Mouse (Mus musculus) embryonic facial prominence, embryonic 14.5 days (tissue): ENCODE measurements at regions not wholly inside any gene's neighbourhood (a gene's known extent, or its start where the extent isn't known, plus 50 kb on each side); places are given as distances from the start of the nearest gene placed in this dataset.
A peak's percentile ranks its signal among the peaks of the same experiment; 100 is the strongest.

Source experiments
- ATAC-seq: fragments of 200-750 bp; cut with Nextera tagmentation; 2 replicates; pipeline ENCODE4 v1.8.0; 2017; ENCODE audit warnings: low read depth, moderate number of reproducible peaks, moderate TSS enrichment
- DNase-seq: peaks from one replicate; pipeline ENCODE4 v3.0.0-alpha.2; 2015; ENCODE audit warnings: low spot score
- H3K27ac ChIP-seq: fragments of 300-500 bp; sonication (generic); replicated peaks from 2 replicates; pipeline ENCODE4 v1.5.1; 2014; ENCODE audit warnings: low read depth, mild to moderate bottlenecking, low read length, moderate library complexity
- H3K27me3 ChIP-seq: fragments of 300-500 bp; sonication (generic); replicated peaks from 2 replicates; pipeline ENCODE4 v1.6.1; 2014; ENCODE audit warnings: low read length; ENCODE audit not compliant: control insufficient read depth, insufficient read depth
- H3K36me3 ChIP-seq: fragments of 300-500 bp; sonication (generic); 2 replicates; pipeline ENCODE4 v1.6.1; 2014; ENCODE audit warnings: low read length, mixed read lengths; ENCODE audit not compliant: control insufficient read depth, insufficient read depth
- H3K4me1 ChIP-seq: fragments of 300-500 bp; sonication (generic); 2 replicates; pipeline ENCODE4 v1.6.1; 2014; ENCODE audit warnings: antibody characterized with exemption, low read length; ENCODE audit not compliant: control insufficient read depth, insufficient read depth
- H3K4me2 ChIP-seq: fragments of 300-500 bp; sonication (generic); 2 replicates; pipeline ENCODE4 v1.6.1; 2014; ENCODE audit warnings: low read depth, mild to moderate bottlenecking, low read length, moderate library complexity, mixed read lengths
- H3K4me3 ChIP-seq: fragments of 300-500 bp; sonication (generic); 2 replicates; pipeline ENCODE4 v1.5.1; 2014; ENCODE audit warnings: low read depth, mild to moderate bottlenecking, low read length
- H3K9ac ChIP-seq: fragments of 300-500 bp; sonication (generic); 2 replicates; pipeline ENCODE4 v1.6.1; 2014; ENCODE audit warnings: low read depth, mild to moderate bottlenecking, low read length, moderate library complexity, mixed read lengths
- H3K9me3 ChIP-seq: fragments of 300-500 bp; sonication (generic); 2 replicates; pipeline ENCODE4 v1.6.1; 2016; ENCODE audit warnings: low read length; ENCODE audit not compliant: control insufficient read depth
- WGBS: fragments of 180-500 bp; shearing (Covaris S2); extraction: QIAGEN DNeasy Blood & Tissue Kit; methylation state at CpG from one replicate; pipeline ENCODE4 v1.1.7; 2014; 5-methylcytosine and 5-hydroxymethylcytosine counted together

DNA sequence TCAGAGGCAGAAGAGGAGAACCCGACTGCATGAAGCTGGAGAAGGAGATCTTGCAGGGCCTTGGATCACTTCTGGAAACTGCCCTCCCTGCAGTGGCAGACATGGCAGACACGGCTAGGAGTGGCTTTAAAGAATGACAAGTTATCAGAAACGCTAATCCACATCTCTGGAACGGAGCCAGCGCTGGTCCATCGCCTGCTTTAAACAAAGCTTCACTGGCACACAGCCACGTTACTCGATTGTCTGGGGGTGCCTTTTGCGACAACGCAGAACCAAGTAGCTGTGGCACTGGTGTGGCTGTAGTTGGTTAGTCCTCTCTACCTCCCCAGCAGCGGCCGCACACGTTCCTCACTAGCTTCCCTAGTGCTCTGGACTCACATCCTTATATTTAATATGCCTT lies 147.0 kb downstream of the Mreg start:
- DNase-seq: peak; percentile 73
- ATAC-seq: peak; percentile 16; the same call in 1 of the 2 replicates

DNA sequence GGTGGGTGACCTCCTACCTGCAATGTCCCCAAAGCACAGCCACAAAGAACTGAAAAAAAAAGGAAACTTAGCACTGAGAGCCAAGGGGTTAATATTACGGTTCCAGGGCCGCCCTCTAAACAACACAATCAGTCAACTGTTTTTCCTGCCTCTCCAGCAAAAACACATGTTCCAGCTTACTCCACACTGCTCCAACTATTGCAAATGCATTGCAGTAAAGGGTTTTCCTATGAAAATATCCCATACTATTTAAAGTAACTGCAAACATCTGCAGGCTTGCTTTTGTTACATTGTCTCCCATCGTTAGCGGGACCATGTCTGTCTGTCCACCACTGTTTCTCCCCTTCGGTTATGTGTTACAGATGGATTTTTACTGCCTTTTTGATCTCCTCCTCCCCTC lies 151.7 kb downstream of the Mreg start:
- Histone ChIP-seq H3K27me3 (no peaks in the 10 kb centered on the region), H3K4me2 (peak overlapping the region; percentile 20; the same call in 1 of the 2 replicates), H3K4me3 (no peak overlapping the region), H3K9ac (no peak overlapping the region), H3K27ac (peak overlapping the region; percentile 86), H3K9me3 (no peaks in the 10 kb centered on the region), H3K4me1 (peaks cover 29% of the 10 kb centered on the region), H3K36me3 (no peaks in the 10 kb centered on the region)
- WGBS: 23% methylated on average over 5 of the region's 5 CpGs
- DNase-seq: peak; percentile 73
- 0 out of 2 replicates have a peak, but pooled peaks have one; percentile 58 for ATAC-seq

More for the DNA sequence above, 147.0 kb downstream of the Mreg start:
- WGBS: 57% methylated on average over 13 of the region's 13 CpGs
- no peaks in the 10 kb centered on the region for H3K9me3 ChIP-seq
- peaks cover 25% of the 10 kb centered on the region for H3K4me1 ChIP-seq
- no peak overlapping the region for H3K4me3 ChIP-seq
- H3K4me2 ChIP-seq: no peak overlapping the region
- no peak overlapping the region for H3K9ac ChIP-seq
- no peak overlapping the region for H3K27ac ChIP-seq
- H3K36me3 ChIP-seq: no peaks in the 10 kb centered on the region
- H3K27me3 ChIP-seq: no peaks in the 10 kb centered on the region

DNA sequence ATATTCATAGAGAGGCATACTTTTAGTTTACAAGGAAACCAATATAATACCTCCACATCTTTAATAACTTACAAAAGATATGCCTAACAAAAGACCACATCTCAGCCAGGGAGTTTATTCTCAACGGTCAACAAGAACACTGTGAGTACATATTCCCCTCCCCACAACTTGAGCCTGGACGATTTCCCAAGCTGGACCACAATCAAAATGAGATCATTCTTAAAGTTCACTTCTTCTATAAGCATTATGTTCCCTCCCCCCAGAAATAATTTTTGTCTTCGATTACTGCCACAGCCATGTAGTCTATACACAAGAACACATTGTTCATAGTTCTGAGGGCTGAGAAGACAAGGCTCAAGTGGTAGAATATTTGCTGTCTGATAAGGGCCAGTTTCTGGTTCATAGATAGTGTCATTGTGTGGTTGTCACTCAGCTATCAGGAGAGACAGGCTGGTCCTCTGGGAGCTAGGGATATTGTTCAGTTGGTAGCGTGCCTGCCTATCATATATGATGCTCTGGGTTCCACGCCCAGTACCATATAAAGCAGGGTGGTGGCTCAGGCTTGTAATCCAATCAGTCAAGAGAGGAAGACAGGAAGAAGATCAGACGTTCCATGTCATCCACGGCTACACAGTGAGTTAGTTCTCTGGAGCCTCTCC lies 153.9 kb downstream of the Mreg start:
- ATAC-seq (no peak), DNase-seq (peak; percentile 69)
- Histone ChIP-seq H3K4me1 (peaks cover 18% of the 10 kb centered on the region), H3K27me3 (no peaks in the 10 kb centered on the region), H3K9me3 (no peaks in the 10 kb centered on the region), H3K4me3 (no peak overlapping the region), H3K36me3 (no peaks in the 10 kb centered on the region), H3K4me2 (no peak overlapping the region), H3K27ac (no peak overlapping the region), H3K9ac (no peak overlapping the region)
- 68% methylated on average over 7 of the region's 7 CpGs for WGBS

DNA sequence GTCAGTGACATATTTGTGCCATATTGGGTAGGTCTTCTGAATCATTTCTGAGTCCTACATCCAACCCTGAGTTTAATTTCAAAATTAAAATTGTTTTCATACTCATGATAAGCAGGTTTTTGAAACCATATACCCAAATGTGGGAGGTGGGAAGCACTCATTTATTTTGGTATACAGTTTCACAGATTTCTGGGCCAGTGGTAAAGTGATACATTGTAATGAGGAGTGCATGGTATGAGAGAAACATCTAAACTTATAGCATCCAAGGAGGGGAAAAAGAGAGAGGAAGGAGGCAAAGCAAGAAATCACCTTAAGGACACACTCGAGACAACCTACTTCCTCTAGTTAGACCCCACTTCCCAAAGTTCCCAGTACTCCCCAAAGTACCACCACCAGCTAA lies 157.6 kb downstream of the Mreg start:
- no peak for DNase-seq
- Histone ChIP-seq H3K9me3 (no peaks in the 10 kb centered on the region), H3K27me3 (no peaks in the 10 kb centered on the region), H3K27ac (no peak overlapping the region), H3K4me3 (no peak overlapping the region), H3K4me2 (no peak overlapping the region), H3K36me3 (no peaks in the 10 kb centered on the region), H3K9ac (no peak overlapping the region), H3K4me1 (peaks cover 2% of the 10 kb centered on the region; the same call in 1 of the 2 replicates)
- ATAC-seq: no peak
- 87% methylated on average over 1 of the region's 1 CpGs for WGBS

DNA sequence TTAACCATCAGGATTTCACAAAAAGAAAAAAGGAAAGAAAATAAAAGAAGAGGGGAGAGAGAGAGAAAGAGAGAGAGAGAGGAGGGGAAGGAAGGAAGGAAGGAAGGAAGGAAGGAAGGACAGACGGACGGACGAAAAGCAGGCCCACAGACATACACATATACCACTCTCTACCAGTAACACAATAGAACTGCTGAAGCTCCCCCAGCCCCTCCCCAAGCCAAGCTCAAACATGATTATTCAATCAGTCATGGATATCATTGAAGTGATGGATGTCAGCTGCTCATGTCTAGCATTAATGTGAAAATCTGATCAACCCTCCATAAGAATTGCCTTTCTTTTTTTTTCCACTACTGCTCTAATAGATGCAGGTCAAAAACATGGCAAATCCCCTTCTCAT lies 161.2 kb downstream of the Mreg start:
- ATAC-seq (no peak), DNase-seq (peak; percentile 25)
- no peak overlapping the region for H3K4me2 ChIP-seq
- H3K9me3 ChIP-seq: no peaks in the 10 kb centered on the region
- H3K27me3 ChIP-seq: no peaks in the 10 kb centered on the region
- H3K36me3 ChIP-seq: no peaks in the 10 kb centered on the region
- H3K4me1 ChIP-seq: no peaks in the 10 kb centered on the region; the same call in 1 of the 2 replicates
- no peak overlapping the region for H3K4me3 ChIP-seq
- H3K9ac ChIP-seq: no peak overlapping the region
- 78% methylated on average over 3 of the region's 3 CpGs for WGBS
- no peak overlapping the region for H3K27ac ChIP-seq

DNA sequence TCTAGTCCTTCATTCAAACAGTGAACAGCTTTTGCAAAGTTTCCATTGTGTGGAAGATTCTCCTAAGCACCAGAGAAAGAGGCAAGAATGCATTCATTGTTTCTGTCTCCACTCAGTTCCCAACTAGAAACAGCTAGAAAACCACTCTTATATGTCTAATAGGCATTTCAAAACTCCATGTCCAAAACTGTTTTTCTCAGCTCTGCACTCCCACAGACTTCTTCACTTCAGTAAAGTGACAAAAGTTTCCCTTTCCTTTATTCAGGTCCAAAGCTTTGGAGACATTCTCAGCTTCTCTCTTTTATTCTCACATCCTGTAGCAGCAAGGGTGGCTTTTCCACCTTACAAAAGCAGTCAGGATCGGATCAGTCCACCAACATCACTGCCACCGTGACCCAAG lies 166.0 kb downstream of the Mreg start:
- no peak for DNase-seq
- Histone ChIP-seq H3K4me1 (no peaks in the 10 kb centered on the region; the same call in 1 of the 2 replicates), H3K9ac (no peak overlapping the region), H3K4me3 (no peak overlapping the region), H3K36me3 (no peaks in the 10 kb centered on the region), H3K27me3 (no peaks in the 10 kb centered on the region), H3K4me2 (no peak overlapping the region), H3K9me3 (no peaks in the 10 kb centered on the region), H3K27ac (no peak overlapping the region)
- 69% methylated on average over 2 of the region's 2 CpGs for WGBS
- ATAC-seq: no peak

DNA sequence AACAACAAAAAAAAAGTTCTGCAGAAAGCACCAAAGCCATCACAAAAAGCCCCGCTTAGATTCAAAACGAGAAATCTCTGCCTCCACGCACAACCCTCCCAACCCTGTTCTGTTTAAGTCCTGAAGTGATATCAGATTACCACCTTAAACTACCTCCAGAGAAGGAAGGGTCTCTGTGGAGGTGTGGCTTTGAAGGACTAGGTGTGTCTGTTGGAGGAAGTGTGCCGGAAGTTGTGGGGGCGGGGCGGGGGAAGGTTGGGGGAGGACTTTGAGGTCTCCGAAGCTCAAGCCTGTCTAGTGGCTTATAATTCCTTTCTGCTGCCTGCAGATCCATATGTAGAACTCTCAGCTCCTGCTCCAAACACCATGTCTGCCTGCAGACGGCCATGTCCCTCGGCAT lies 173.6 kb downstream of the Mreg start:
- no peak overlapping the region for H3K9ac ChIP-seq
- no peaks in the 10 kb centered on the region for H3K9me3 ChIP-seq

DNA sequence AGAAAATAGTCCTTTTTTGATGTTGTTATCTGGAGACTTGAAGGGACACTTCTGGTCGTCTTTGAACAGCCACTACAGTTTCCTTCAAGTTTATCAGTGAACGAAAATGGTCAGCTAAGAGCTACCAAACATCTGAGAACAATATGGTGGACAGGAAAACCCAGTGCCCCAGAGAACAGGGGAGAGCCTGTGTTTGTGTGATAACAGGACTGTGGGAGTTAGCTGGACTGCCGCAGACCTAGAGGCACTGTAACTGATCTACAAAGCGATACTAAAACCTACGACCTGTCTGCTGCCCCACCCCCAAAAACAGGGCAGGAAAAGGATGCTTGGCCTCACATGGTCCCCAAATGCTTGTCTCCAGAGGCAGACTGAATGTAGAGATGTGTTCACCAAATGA lies 175.5 kb downstream of the Mreg start:
- Histone ChIP-seq H3K4me2 (no peak overlapping the region), H3K4me1 (peaks cover 13% of the 10 kb centered on the region; the same call in 1 of the 2 replicates), H3K27me3 (no peaks in the 10 kb centered on the region), H3K27ac (no peak overlapping the region), H3K9me3 (no peaks in the 10 kb centered on the region), H3K9ac (no peak overlapping the region), H3K36me3 (no peaks in the 10 kb centered on the region), H3K4me3 (no peak overlapping the region)
- DNase-seq (no peak), ATAC-seq (no peak)
- WGBS: 52% methylated on average over 5 of the region's 5 CpGs

More for the DNA sequence above, 173.6 kb downstream of the Mreg start:
- DNase-seq (no peak), ATAC-seq (peak; percentile 50; the same call in 1 of the 2 replicates)
- Histone ChIP-seq H3K27ac (no peak overlapping the region), H3K4me3 (no peak overlapping the region), H3K4me1 (peaks cover 13% of the 10 kb centered on the region; the same call in 1 of the 2 replicates), H3K36me3 (no peaks in the 10 kb centered on the region), H3K4me2 (peak overlapping the region; percentile 38), H3K27me3 (no peaks in the 10 kb centered on the region)
- WGBS: 38% methylated on average over 9 of the region's 9 CpGs

DNA sequence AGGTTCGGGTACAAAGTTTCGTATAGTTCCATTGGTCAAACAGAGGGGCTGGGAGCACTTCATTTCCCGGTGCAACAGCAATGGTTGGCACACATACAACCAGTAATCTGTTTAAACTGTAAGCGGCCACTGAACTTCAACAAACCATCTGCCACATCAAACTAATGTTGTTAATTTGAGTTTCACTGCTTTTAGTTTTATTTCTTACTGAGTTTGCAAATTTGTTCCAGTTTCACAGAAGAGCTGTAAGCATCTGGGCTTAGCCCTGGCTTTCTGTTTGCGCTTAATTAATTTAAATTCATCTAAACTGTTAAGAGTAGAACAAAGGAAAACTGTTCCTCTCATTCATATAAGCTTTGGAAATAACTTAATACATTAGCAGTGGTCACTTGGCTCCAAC lies 176.0 kb downstream of the Mreg start:
- no peak overlapping the region for H3K9ac ChIP-seq
- WGBS: 83% methylated on average over 5 of the region's 5 CpGs

More for the DNA sequence above, 176.0 kb downstream of the Mreg start:
- Histone ChIP-seq H3K4me1 (peaks cover 13% of the 10 kb centered on the region; the same call in 1 of the 2 replicates), H3K36me3 (no peaks in the 10 kb centered on the region), H3K27me3 (no peaks in the 10 kb centered on the region), H3K4me3 (no peak overlapping the region), H3K9me3 (no peaks in the 10 kb centered on the region), H3K27ac (no peak overlapping the region), H3K4me2 (no peak overlapping the region)
- ATAC-seq: no peak
- DNase-seq: no peak
